In the genomic region with DNA sequence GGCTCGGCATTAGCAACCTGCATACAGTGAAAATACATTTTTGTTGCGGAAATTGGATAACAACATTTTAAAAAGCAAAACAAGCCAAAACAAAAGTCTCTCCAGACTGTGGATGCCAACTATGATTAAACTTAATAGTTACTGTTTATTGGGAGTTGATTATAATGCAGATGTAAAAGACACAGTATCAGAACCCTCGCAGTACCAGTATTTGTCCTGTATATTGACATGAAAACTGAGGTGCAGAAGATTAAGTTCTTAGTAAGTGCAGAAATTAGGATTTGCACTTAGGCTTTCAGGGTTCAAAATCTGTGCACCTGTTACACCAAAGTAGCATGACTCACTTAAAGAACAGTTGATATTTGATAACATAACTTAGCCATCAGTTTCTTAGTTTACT, we compare ENCODE assay signal across 9 mouse cellular contexts. TPM values are rescaled to one million over a fixed set of nuclear protein-coding genes. Genes with fewer than 3 reads are reported as not detected.
A peak's percentile ranks its signal among the peaks of the same experiment; 100 is the strongest.
DNase-seq lines count a peak whose midpoint lies in the region; ATAC-seq and TF ChIP-seq lines count a peak whose summit lies in the region.
"Had no signal": no experiment of that assay in that cellular context is flagged by ENCODE, and none has a peak within 500 bp of the region (broad histone marks: within the 10 kb centered on the region; RNA-seq: fewer than 3 reads in every experiment).

No protein-coding gene starts in this region.

- TF ChIP-seq EP300 in lung, postnatal 0 days (IDR thresholded peaks at IDR 0.05), result no peak

- no peaks in the 10 kb centered on the region for H3K27me3 ChIP-seq in lung, postnatal 0 days (replicated peaks; ENCODE audit: insufficient read depth, low read length)
- H3K27me3 ChIP-seq in forebrain, embryonic 15.5 days, result no peaks in the 10 kb centered on the region
- no peaks in the 10 kb centered on the region; the same call in 1 of the 2 replicates for H3K27me3 ChIP-seq in liver, embryonic 11.5 days (replicated peaks; ENCODE audit: control insufficient read depth, insufficient read depth, low read length)
- H3K27me3 ChIP-seq in stomach, embryonic 16.5 days (ENCODE audit: control insufficient read depth, insufficient read depth, low read length), result no peaks in the 10 kb centered on the region

- no peak for TF ChIP-seq CTCF in lung, postnatal 0 days (IDR thresholded peaks at IDR 0.05)

- peak overlapping the region; percentile 83 for H3K4me3 ChIP-seq in lung, postnatal 0 days (ENCODE audit: low read depth, low read length)
- H3K4me3 ChIP-seq in forebrain, embryonic 15.5 days, result peak overlapping the region; percentile 68
- peak overlapping the region; percentile 90 for H3K4me3 ChIP-seq in liver, embryonic 11.5 days (ENCODE audit: low read depth, low read length)
- peak overlapping the region; percentile 94 for H3K4me3 ChIP-seq in stomach, embryonic 16.5 days (replicated peaks; ENCODE audit: low read length)

- peaks cover 3% of the 10 kb centered on the region; the same call in 1 of the 2 replicates for H3K4me1 ChIP-seq in lung, postnatal 0 days (ENCODE audit: insufficient read depth, low read depth, low read length)
- H3K4me1 ChIP-seq in forebrain, embryonic 15.5 days, result peaks cover 35% of the 10 kb centered on the region
- H3K4me1 ChIP-seq in liver, embryonic 11.5 days (replicated peaks; ENCODE audit: control insufficient read depth, insufficient read depth, low read length), result peaks cover 5% of the 10 kb centered on the region; the same call in 1 of the 2 replicates
- peaks cover 14% of the 10 kb centered on the region for H3K4me1 ChIP-seq in stomach, embryonic 16.5 days (ENCODE audit: control insufficient read depth, insufficient read depth, low read length)

- no peaks in the 10 kb centered on the region for H3K9me3 ChIP-seq in lung, postnatal 0 days (ENCODE audit: low read length)
- H3K9me3 ChIP-seq in forebrain, embryonic 15.5 days, result no peaks in the 10 kb centered on the region
- no peaks in the 10 kb centered on the region for H3K9me3 ChIP-seq in liver, embryonic 11.5 days (ENCODE audit: control insufficient read depth, low read length)
- no peaks in the 10 kb centered on the region for H3K9me3 ChIP-seq in stomach, embryonic 16.5 days (replicated peaks; ENCODE audit: control insufficient read depth, low read length)

- 36% methylated on average over 3 of the region's 3 CpGs for WGBS in lung, postnatal 0 days
- 22% methylated on average over 3 of the region's 3 CpGs for WGBS in forebrain, embryonic 15.5 days
- 49% methylated on average over 3 of the region's 3 CpGs for WGBS in liver, embryonic 11.5 days
- 35% methylated on average over 3 of the region's 3 CpGs for WGBS in stomach, embryonic 16.5 days

- no peaks in the 10 kb centered on the region for H3K36me3 ChIP-seq in lung, postnatal 0 days (ENCODE audit: insufficient read depth, low read length)
- no peaks in the 10 kb centered on the region for H3K36me3 ChIP-seq in forebrain, embryonic 15.5 days
- H3K36me3 ChIP-seq in liver, embryonic 11.5 days (ENCODE audit: control insufficient read depth, insufficient read depth, low read length), result no peaks in the 10 kb centered on the region
- no peaks in the 10 kb centered on the region for H3K36me3 ChIP-seq in stomach, embryonic 16.5 days (ENCODE audit: control insufficient read depth, insufficient read depth, low read length)

- 0 out of 2 replicates have a peak overlapping the region, but pooled peaks have one; percentile 77 for H3K9ac ChIP-seq in lung, postnatal 0 days (replicated peaks; ENCODE audit: low read depth)
- peak overlapping the region; percentile 79 for H3K9ac ChIP-seq in forebrain, embryonic 15.5 days (replicated peaks)
- H3K9ac ChIP-seq in liver, embryonic 11.5 days (ENCODE audit: low read depth, low read length), result peak overlapping the region; percentile 78
- peak overlapping the region; percentile 95 for H3K9ac ChIP-seq in stomach, embryonic 16.5 days (ENCODE audit: low read length)

- no peak for ATAC-seq in lung, postnatal 0 days
- no peak for ATAC-seq in forebrain, embryonic 15.5 days (replicated peaks)
- ATAC-seq in liver, embryonic 11.5 days (replicated peaks; ENCODE audit: low FRiP score), result no peak
- no peak for ATAC-seq in stomach, embryonic 16.5 days (ENCODE audit: insufficient read depth, low FRiP score)

- H3K27ac ChIP-seq in lung, postnatal 0 days (ENCODE audit: low read length), result no peak overlapping the region
- H3K27ac ChIP-seq in forebrain, embryonic 15.5 days (replicated peaks), result no peak overlapping the region
- H3K27ac ChIP-seq in liver, embryonic 11.5 days (ENCODE audit: low read depth, low read length), result no peak overlapping the region
- no peak overlapping the region for H3K27ac ChIP-seq in stomach, embryonic 16.5 days (ENCODE audit: low read length)

- H3K4me2 ChIP-seq in lung, postnatal 0 days (replicated peaks; ENCODE audit: low read depth, low read length), result peak overlapping the region; percentile 96
- peak overlapping the region; percentile 95 for H3K4me2 ChIP-seq in forebrain, embryonic 15.5 days (replicated peaks)
- H3K4me2 ChIP-seq in liver, embryonic 11.5 days, result peak overlapping the region; percentile 99
- H3K4me2 ChIP-seq in stomach, embryonic 16.5 days (ENCODE audit: low read depth, low read length), result peak overlapping the region; percentile 74

- DNase-seq in lung, postnatal 0 days (ENCODE audit: low spot score), result no peak
- DNase-seq in lung, postnatal 25 days (ENCODE audit: low spot score), result no peak
- DNase-seq in liver, embryonic 11.5 days (ENCODE audit: low spot score), result no peak
- DNase-seq in layer of hippocampus, adult 11-12 months (ENCODE audit: low spot score), result no peak
- DNase-seq in right cerebral cortex, adult 2 months (ENCODE audit: low spot score in 2 of 2), result no peak
- DNase-seq: adrenal gland, postnatal 14 days; left cerebral cortex, postnatal 4 days had no signal

RNA-seq across cellular contexts. Expression of gene Tgfbr1, which starts 1.3 kb away (rescaled TPM):
- 12.8 and 14.6 TPM in 2 replicates for polyA plus RNA-seq in lung, postnatal 0 days (2015; fragmentation: Nextera tagmentation; extraction: Ambion mirVana)
- 42.3 and 46.5 TPM in 2 replicates for polyA plus RNA-seq in forebrain, embryonic 15.5 days (2015; fragmentation: Nextera tagmentation; extraction: Ambion mirVana)
- polyA plus RNA-seq in liver, embryonic 11.5 days (2014; fragmentation: Nextera tagmentation; extraction: Ambion mirVana), result 24.3 and 26.3 TPM in 2 replicates
- polyA plus RNA-seq in stomach, embryonic 16.5 days (2015; fragmentation: Nextera tagmentation; extraction: Ambion mirVana), result 29.8 and 30.5 TPM in 2 replicates
